Mouse (Mus musculus) heart, postnatal 10 days (tissue): ENCODE results near the gene Ascl1. TPM values are rescaled to one million over a fixed set of nuclear protein-coding genes. Genes with fewer than 3 reads are reported as not detected.
A peak's percentile ranks its signal among the peaks of the same experiment; 100 is the strongest.

Source experiments
- DNase-seq, 2 experiments: peaks; one replicate each; pipeline ENCODE4 v3.0.0; 2021
- intact Hi-C: fragments of 180-260 bp; cut with DNase I; formaldehyde crosslinking; loops from one replicate; pipeline ENCODE4 v1.15.1; 2025
- total RNA-seq, 2 experiments: library from RNA; stranded (reverse); gene quantifications; 2 replicates each; pipeline ENCODE4 v1.2.3; 2021

Gene Ascl1
- total RNA-seq = not detected

DNA sequence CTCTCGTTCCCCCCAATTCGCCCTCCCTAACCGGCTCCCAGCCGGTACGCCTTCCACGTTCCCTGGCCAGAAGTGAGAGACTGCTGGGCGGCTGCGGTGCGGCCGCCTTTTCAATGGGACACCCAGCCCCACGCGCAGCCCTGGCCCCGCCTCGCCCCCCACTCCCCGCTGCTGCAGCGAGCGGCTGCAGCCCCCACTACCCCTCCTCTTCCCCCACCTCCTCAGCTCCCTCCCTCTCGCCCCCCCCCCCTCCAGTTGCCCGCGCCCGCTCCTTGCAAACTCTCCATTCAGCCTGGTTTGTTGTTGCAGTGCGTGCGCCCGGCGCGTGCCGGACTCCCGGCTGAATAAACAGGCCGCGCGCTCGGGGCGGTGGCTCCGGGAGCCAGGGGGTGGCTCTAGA is at the start of gene Ascl1:
Gene Ascl1 (minus strand): TSS at position 85 of the 400 bp plus-strand sequence.
- intact Hi-C loops = no loop called here
- no peak for DNase-seq

DNA sequence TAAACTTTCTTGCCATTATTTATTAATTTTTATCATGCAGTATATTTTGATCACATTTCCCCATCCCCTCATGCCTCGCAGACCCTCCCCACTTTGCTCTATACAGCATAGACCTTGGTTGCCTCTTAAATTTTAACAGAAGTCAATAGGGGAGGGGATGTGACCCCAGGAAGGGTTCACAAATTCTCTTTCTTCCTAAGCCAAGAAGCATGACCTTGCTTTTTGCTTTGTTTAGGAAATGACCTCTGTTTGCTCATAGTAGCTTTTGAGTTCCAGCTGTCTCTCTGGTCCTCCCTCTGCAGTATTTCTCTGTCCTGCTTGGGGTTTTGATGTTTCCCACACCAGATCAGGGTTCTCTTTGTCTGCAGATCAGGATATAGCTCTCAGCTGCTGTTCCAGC is 40.7 kb upstream of the Ascl1 start:
- no peak for DNase-seq
- intact Hi-C loops = no loop called here

DNA sequence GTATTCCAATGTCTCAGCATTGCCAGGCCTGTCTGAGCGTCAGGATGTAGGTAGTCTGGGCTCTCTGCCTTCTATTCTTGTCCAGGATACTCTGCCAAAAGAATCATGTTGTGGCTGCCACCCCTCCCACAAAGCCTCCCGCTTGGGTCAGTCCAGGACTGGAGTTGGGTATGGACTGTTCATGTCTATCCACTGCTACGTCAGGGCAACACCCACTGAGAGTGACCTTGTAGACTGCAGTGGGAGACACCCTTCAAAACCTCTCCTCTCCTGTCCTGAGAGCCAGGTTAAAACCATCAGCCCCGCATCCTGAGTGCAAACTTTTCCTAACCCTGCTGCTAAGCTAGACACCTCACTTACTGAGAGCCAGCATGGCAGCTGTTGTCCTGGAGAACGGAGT is 28.2 kb upstream of the Ascl1 start, which contains the start of gene Pah:
Gene Pah (plus strand): TSS at position 150 of the 400 bp plus-strand sequence.
- no peak for DNase-seq
- intact Hi-C loops = no loop called here

DNA sequence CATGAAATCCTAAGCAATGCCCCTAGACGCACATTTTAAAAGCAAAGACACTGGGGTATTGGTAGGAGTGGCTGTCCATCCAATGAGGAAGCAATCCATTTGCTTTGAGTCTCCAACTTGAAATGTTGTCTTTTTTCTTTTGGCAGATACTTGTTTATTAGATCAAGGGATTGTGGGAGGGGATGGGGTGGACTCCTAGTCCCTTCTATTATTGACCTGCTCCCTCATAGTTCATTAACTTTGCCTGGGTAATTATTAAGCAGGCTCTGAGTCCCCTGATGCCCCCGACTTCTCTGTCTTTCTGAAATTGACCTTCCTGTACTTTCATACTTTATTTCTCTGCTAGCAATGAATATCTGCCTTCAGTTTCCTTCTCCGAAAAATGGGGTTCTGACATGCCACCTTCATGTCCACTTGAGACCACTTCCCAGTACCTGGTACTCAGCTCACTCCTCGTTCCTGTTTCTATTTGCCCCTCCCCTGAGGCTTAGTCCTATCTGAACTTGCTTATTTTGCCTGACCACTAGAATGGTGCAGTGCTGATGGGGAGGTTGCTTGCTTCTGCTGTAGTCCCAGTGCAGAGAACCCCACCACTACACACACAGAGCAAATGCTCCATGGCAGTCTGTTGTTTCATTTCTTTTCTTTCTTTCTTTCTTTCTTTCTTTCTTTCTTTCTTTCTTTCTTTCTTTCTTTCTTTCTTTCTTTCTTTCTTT is 27.1 kb upstream of the Ascl1 start:
- intact Hi-C loops = no loop called here
- no peak for DNase-seq

DNA sequence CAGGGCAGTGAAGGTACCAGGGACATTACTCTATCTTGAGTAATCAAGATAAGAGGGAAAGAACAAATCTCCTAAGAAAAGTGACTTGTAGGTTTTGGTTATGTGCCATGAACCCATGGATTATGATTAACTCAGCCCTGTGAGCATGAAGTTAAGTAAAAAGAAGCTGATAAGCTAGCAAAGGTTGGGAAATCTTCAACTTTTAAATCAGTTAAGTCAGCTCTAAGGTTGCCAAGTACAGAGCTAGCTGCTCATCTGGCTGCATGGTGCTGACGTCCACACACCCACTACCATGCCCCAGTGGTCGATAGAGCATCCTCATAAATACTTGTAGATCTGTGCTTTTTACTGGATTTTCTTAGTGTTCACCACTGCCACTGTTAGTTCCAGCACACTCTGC is 25.1 kb upstream of the Ascl1 start:
- no peak for DNase-seq
- intact Hi-C loops = no loop called here

DNA sequence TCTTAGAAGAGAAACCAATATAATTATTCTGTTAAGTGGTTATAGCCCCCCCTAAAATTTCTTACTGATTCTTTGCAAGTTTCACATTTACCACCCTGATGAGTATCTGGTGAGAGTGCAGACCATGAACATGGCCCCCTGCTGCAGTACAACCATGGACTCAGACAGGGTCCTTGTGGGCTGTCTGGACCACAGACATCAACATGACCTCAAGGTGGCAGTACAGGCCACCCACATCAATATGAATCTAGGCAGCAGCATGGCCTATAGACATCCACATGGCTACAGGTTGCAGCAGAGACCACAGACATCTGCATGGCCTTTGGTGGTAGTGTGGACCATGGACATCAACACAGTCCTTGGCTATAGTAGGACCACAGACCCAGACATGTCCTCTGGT is 19.6 kb upstream of the Ascl1 start:
- intact Hi-C loops = no loop called here
- DNase-seq = no peak

DNA sequence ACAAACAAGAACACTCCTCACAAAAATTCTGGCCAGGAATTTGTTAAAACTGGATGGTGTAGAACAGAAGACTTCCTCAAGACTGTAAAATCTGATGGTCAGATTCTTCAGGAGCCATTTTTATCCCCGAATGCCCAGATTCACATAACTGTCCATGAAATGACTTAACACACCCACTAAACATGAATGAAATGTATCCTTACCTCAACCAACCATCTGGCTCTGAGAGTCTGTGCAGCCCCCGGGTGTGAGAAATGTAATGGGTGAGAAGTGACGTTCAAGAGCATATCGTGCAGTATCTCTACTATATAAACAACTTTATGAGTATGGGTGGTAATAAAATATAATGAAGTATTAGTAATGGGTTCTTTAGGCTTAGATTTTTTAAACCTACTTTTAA is 15.1 kb upstream of the Ascl1 start:
- intact Hi-C loops = no loop called here
- no peak for DNase-seq

DNA sequence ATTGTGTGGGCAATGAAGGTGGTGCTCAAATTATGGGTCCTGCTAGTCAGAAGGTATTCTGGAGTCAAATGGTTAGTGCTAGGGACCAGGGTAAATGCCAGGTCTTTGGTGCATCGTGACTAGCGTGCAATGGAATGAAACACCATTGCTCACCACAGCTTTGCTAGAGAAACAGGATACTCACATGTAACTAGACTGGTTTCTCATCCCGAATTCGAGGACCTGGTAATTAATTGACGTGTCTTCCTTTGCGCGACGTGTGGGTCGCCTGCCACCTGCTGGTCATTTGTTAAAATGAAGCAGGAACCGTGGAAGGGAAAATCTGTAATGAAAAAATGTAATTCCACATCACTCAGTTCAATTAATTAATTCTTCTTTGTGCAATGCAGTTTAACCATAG is 10.5 kb upstream of the Ascl1 start:
- intact Hi-C loops = loop anchor here (1.0 kb wide), 2 partner anchors 410 to 479 kb away; no protein-coding TSS in a partner anchor
- DNase-seq = peak; percentile 47 to 71

DNA sequence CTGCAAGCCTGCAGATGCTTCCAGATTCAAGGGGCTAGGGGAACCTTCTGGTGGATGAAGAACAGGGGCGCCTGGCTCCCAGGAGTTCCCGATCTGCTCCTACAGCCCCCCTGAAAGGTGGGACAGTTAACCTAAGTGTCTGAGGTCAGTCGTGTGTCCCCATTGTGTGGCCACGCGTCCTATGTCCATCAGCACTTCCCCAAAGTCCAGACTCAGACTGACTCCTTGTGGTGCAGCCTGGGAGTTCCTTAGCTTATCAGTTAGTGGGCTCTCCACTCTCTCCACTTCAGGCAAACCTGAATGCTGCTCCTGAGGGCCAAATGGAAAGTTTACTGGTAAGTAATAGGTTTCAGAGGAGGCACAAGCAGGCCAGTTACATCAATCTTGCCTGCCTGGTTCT is 8.8 kb upstream of the Ascl1 start:
- intact Hi-C loops = no loop called here
- DNase-seq = no peak

DNA sequence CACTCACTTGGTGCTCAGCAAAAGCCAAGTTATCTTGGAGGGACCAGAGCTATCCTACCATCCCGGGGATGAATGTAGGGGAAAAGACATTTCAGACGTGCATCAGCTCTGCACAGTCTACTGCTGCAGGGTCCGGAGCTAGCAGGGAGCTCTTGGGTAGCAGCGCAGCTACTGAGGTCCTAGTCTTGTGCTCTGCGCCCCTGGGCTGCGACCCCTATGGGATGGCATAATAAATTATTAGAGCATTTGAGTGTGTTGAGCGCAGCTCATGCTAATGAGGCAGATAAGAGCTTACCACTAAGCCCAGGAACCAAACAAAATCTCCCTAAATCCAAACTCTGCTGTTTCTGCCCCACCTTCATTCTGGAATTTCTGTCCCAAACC is 8.2 kb upstream of the Ascl1 start:
- DNase-seq = no peak
- intact Hi-C loops = no loop called here

DNA sequence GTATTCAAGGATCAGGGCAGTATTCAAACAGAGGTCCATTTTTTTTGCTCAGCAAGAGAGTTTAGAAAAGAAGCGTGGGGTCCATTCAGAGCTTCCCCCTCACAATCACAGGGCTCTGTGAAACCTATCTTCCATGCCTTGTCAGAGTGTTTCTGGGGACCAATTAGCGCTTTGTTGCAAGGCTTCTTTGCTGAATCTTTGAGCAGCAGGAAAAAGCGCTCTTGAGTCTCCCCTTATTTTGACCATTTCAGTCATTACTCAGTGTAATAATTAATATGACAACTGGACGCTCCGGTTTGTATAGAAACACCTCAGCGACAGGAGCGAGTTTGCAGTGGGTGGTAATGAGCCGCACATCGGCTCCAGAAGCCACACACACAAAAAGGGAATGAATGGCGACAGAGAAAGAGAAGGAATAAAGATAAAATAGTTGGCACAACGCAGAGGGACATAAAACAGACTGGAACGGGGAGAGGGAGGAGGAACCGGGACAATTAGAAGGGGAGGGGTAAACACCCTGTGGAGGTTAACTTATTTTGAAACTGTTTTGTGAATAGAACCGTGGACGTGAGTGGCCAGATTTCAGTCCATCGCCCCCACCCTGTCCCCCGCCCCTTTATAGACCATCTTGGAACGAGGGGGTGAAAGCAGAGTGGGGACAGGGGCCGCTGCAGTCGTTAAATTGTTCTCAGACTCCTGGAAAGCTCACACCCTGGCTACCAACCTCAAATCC is 7.6 kb upstream of the Ascl1 start:
- DNase-seq = no peak
- intact Hi-C loops = no loop called here

DNA sequence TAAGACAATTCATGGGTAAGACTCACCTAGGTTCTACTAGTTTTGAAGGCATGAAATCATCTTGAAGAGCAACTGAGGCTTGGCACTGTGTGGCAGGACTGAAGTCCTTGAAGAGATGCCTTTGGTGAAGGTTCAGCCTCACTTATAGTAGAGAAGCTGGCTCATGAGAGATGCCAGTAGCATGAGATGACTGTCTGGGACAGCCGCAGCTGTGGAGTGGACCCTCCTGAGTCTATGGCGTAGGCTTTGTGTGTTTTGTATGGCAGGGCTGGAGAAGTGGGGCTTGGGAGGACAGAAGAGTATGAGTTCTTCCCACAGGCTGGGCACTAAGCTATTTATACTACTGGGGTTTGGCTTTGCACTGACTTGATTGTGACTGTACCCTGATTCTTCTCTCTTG is 3.6 kb upstream of the Ascl1 start:
- intact Hi-C loops = no loop called here
- no peak for DNase-seq

DNA sequence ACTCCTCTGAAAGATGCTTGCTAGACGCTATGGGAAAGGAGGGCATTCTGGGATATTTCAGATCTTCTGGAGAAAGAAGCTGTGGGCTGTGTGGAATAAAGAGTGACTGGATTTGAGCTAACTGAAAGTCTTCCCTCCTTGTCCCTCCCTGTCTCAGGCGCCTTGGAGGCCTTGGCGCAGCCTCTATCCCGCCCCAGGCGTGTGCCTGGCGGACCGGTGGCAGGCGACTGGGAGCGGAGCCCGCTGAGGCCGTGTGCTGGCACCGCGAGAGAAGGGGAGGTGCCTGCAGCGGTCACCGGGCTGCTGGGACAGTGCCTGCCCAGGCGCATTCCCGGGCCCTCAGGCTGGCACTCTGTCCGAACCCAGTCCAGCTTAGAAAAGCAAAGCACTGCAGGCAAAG is 1.1 kb upstream of the Ascl1 start:
- DNase-seq = peak; percentile 66 to 72
- intact Hi-C loops = no loop called here

DNA sequence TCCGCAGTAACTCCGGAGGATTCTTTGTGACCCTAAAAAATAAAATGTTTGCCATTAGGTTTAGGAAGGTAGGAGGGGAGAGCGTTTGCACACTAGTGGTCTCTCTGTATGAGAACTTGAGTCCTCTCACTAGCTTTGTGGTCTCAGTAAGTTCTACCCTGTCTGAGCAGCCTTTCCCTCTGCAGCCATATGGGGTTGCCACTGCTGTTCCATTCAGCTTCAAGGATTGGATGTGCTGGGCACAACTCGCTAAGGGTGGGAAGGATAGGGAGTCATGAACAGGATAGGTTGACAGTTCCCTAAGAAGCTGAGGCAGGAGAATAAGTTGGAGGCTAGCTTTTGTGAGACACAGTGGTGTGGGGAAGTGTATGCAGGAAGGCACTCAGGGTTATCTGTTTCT is 716 bp upstream of the Ascl1 start:
- no peak for DNase-seq
- intact Hi-C loops = no loop called here

DNA sequence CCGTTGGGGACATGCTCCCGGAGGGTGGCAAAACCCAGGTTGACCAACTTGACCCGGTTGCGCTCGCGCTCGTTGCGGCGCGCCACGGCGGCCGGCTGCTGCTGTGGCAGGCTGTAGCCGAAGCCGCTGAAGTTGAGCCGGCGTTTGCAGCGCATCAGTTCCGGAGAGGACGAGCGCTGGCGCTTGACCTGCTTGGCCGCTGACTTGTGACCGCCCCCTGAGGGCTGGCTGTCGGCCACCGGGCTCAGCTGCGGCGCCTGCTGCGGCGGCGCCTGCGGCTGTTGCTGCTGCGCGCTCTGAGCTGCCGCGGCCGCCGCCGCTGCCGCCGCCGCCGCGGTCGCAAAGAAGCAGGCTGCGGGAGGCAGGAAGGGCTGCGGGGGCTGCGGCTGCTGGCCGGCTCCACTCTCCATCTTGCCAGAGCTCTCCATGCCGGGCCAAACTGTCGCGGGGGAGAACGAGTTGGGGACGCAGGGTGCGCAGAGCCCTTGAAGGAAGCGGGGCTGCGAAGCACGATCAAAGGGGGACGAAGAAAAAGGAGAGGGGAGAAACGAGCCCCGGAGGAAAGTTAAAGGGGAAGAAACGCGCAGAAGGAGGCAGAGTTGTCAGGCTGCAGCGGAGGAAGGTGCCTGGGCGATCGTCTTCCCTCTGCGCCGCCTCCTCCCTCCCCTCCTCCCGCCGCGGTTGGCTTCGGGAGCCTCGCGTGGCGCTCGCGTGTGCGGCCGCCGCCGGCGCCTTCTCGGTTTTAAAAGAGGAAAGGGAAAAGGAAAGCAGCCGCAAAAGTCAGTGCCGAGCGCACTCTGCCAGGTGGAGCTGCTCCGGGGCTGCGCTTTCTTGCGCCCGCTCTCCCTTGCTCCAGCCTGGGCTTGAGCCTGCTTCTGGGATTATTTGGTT is 554 bp downstream of the Ascl1 start:
- peak; percentile 62 to 72 for DNase-seq
- intact Hi-C loops = no loop called here

DNA sequence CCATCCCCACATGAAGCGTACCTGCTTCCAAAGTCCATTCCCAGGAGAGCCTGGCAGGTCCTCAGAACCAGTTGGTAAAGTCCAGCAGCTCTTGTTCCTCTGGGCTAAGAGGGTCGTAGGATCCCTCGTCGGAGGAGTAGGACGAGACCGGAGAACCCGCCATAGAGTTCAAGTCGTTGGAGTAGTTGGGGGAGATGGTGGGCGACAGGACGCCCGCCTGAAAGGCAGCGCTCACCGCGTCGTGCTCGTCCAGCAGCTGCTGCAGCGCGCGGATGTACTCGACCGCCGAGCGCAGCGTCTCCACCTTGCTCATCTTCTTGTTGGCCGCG is 1.2 kb downstream of the Ascl1 start:
- DNase-seq = no peak
- intact Hi-C loops = no loop called here

DNA sequence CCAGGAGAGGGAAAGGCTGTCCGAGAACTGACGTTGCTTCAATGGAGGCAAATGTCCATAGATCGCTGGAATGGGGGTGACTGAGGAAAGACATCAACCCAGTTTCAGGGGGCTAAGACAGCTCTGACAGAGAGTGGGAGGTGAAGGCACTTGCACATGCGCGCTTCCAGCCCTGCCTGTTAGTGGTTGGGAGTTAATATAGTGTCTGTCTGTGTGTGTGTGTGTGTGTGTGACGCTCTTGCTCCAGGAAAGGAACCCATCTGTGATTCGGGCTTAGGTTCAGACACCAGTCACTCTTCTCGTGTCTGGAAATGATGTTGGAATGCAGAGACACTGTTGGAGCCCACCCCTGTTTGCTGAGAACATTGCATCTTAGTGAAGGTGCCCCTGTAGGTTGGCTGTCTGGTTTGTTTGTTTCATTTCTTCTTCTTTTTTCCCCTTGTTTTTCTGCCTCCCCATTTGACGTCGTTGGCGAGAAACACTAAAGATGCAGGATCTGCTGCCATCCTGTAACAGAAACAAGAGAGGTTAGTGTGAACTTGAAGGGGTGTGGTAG is 1.9 kb downstream of the Ascl1 start:
- intact Hi-C loops = no loop called here

DNA sequence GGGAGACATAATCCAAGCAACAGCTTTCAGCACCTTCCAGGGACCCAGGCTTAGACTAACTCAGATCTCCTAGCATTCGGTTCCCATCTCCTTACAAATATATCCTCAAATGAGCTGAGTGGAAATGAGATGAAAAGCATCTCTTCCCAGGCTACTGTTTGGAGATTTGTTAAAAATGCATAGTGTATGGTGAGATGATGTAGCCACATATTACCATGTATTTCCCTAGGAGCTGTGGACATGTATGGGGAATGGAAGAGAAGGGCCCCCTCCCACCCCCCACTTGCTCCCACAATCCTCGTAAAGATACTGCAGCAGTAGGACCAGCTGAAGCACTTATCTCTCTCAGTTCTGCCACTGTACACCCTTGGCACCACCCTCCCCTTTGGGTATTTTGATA is 3.1 kb downstream of the Ascl1 start:
- intact Hi-C loops = no loop called here
- no peak for DNase-seq

More for the DNA sequence above, 1.9 kb downstream of the Ascl1 start:
- DNase-seq = no peak

DNA sequence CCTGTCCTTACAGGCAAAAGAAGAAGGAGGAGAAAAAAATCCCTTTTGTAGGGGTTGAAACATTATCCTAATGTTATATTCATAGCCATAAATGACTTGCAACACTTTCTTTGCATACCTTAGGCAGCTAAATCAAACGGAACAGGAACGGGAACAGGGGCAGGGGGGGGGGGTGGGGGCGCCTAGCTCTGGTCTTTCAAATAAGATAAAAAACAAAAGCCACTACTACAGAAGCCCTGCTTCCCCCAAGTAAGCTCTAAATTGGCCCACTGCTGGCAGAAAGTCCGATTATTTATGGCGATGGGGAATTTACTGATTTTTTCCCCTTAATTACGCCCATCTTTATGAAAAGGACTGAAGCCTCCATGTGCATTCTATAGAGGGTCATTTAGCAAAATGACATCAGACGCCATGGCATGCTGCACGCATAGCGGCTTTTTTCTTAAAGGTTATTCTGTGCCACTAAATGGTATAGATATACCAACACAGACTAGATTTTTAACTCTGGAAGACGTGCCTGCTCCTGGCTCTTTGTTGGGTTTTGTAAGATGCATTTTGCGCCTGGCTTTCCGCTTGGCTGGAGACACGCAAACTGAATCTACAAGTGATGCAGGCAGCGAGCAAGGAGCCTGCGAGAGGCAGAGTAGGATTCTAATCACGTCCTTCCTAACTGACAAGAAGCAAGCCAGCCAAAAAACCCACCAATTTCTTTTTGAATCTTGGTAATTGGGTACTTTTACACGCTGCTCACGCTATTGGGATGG is 4.0 kb downstream of the Ascl1 start:
- no peak for DNase-seq
- intact Hi-C loops = no loop called here

DNA sequence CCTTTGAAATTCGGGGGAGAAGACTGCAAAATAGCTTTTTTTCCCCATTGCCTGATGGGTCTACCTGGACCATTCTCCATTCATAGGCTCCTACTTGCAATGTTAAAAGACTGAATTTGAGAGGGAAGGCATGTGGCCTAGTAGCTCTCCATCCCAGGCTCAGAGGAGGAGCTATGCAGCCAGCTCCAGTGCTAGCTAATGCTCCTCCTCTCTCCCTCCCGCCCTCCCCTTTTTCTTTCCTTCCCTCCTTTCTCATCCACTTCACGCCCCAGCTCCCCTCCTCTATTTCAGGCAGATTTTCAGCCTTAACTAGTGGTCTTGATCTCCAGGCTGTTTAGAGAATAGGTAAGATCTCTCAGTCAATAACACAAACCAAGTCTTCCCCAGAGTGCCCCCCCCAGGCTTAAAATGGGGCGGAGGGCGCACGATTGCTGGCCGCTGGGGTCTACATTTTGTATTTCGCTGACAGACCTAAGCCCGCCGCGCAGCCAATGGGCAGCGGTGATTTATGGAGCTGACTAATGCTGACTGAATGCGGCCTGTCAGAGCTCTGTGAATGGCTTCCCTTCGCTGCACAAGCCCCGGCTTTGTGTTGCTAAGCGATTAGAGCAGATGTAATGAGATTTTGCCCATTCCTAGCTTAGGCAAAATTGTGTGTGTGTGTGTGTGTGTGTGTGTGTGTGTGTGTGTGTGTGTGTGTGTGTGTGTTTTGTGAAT is 4.9 kb downstream of the Ascl1 start:
- DNase-seq = no peak
- intact Hi-C loops = no loop called here
